Mouse (Mus musculus) CH12.LX (cell line): ENCODE results near the gene Lmtk2. TPM values are rescaled to one million over a fixed set of nuclear protein-coding genes. Genes with fewer than 3 reads are reported as not detected.

ENCODE experiments used
- DNase-seq: peaks from one replicate; pipeline ENCODE4 v3.0.0-alpha.2; 2013; ENCODE audit errors: extremely low read depth
- H3K27ac ChIP-seq: 2 replicates; pipeline ENCODE4 v1.5.1; 2012; ENCODE audit warnings: low read depth, mild to moderate bottlenecking, control low read depth, moderate library complexity; ENCODE audit not compliant: insufficient read depth
- H3K27me3 ChIP-seq: replicated peaks from 2 replicates; pipeline ENCODE3; 2012; ENCODE audit warnings: inconsistent platforms
- H3K36me3 ChIP-seq, 2 experiments: replicated peaks in 1 of 2; 2 replicates each; pipeline versions ENCODE3 to v1.6.1; 2012; ENCODE audit warnings: inconsistent platforms in 1 of 2, low read length in 1 of 2, mild to moderate bottlenecking in 1 of 2, mixed read lengths in 1 of 2, moderate library complexity in 1 of 2; ENCODE audit not compliant: control insufficient read depth in 1 of 2, insufficient read depth in 1 of 2
- H3K4me1 ChIP-seq, 2 experiments: 2 replicates each; pipeline ENCODE4 v1.6.1; 2012; ENCODE audit warnings: inconsistent platforms in 1 of 2, moderate library complexity in 1 of 2; ENCODE audit not compliant: insufficient read depth in 2 of 2, control insufficient read depth in 1 of 2
- H3K4me2 ChIP-seq: 2 replicates; pipeline ENCODE4 v1.6.1; 2012; ENCODE audit warnings: low read depth, mild to moderate bottlenecking, control low read depth; ENCODE audit not compliant: poor library complexity, insufficient read depth, severe bottlenecking
- H3K4me3 ChIP-seq, 3 experiments: fragments of 150-350 bp in 1 of 3; sonication (generic) in 1 of 3; replicated peaks in 1 of 3; 2 replicates each; pipeline versions ENCODE3 to v1.5.1; 2011 to 2012; ENCODE audit warnings: low read depth in 2 of 3, low read length in 2 of 3, mild to moderate bottlenecking in 2 of 3, moderate library complexity in 2 of 3, control low read depth in 1 of 3, improper control_type of control experiment in 1 of 3, inconsistent platforms in 1 of 3, mixed read lengths in 1 of 3; ENCODE audit not compliant: poor library complexity in 1 of 3
- H3K79me2 ChIP-seq: replicated peaks from 2 replicates; pipeline ENCODE4 v1.6.1; 2012; ENCODE audit warnings: mild to moderate bottlenecking, moderate library complexity; ENCODE audit not compliant: control insufficient read depth, poor library complexity, insufficient read depth, severe bottlenecking; ENCODE audit errors: extremely low read depth
- H3K9ac ChIP-seq: 2 replicates; pipeline ENCODE4 v1.6.1; 2012; ENCODE audit warnings: low read depth, mild to moderate bottlenecking, control low read depth, moderate library complexity; ENCODE audit not compliant: insufficient read depth
- H3K9me3 ChIP-seq: replicated peaks from 2 replicates; pipeline ENCODE3; 2012; ENCODE audit warnings: low read length, inconsistent platforms, mixed read lengths
- CHD1 ChIP-seq: IDR thresholded peaks from 2 replicates; pipeline ENCODE4 v1.6.1; 2012; ENCODE audit warnings: low read depth, low read length, improper control_type of control experiment, inconsistent platforms
- CHD2 ChIP-seq: IDR thresholded peaks from 2 replicates; pipeline ENCODE4 v1.6.1; 2011; ENCODE audit warnings: low read length, improper control_type of control experiment
- ETS1 ChIP-seq: conservative IDR thresholded peaks from 2 replicates; pipeline ENCODE4 v1.6.1; 2012; ENCODE audit warnings: low read depth, mild to moderate bottlenecking, inconsistent platforms, low read length, improper control_type of control experiment, moderate library complexity
- GABPA ChIP-seq: IDR thresholded peaks from 2 replicates; pipeline ENCODE4 v1.6.1; 2012; ENCODE audit warnings: low read depth, low read length, improper control_type of control experiment, inconsistent platforms; ENCODE audit not compliant: insufficient replicate concordance
- HCFC1 ChIP-seq: IDR thresholded peaks from 2 replicates; pipeline ENCODE4 v1.6.1; 2012; ENCODE audit warnings: low read depth, mild to moderate bottlenecking, inconsistent platforms, low read length, improper control_type of control experiment
- IRF4 ChIP-seq: IDR thresholded peaks from 2 replicates; pipeline ENCODE4 v1.6.1; 2014; ENCODE audit warnings: low read depth, mild to moderate bottlenecking, inconsistent platforms, low read length, improper control_type of control experiment
- JUN ChIP-seq: IDR thresholded peaks from 2 replicates; pipeline ENCODE4 v1.6.1; 2011; ENCODE audit warnings: low read depth, mild to moderate bottlenecking, low read length, improper control_type of control experiment, moderate library complexity; ENCODE audit not compliant: insufficient read depth
- MAX ChIP-seq: IDR thresholded peaks from 2 replicates; pipeline ENCODE4 v1.6.1; 2011; ENCODE audit warnings: low read length, improper control_type of control experiment
- MAZ ChIP-seq: IDR thresholded peaks from 2 replicates; pipeline ENCODE4 v1.6.1; 2012; ENCODE audit warnings: low read depth, mild to moderate bottlenecking, inconsistent platforms, low read length, improper control_type of control experiment, moderate library complexity
- MEF2A ChIP-seq: IDR thresholded peaks from 2 replicates; pipeline ENCODE4 v1.6.1; 2014; ENCODE audit warnings: low read depth, mild to moderate bottlenecking, inconsistent platforms, low read length, improper control_type of control experiment, borderline replicate concordance
- MXI1 ChIP-seq: IDR thresholded peaks from 2 replicates; pipeline ENCODE4 v1.6.1; 2011; ENCODE audit warnings: mild to moderate bottlenecking, low read depth, low read length, improper control_type of control experiment
- NELFE ChIP-seq: IDR thresholded peaks from 2 replicates; pipeline ENCODE4 v1.6.1; 2011; ENCODE audit warnings: low read depth, low read length, improper control_type of control experiment
- NRF1 ChIP-seq: IDR thresholded peaks from 2 replicates; pipeline ENCODE4 v1.6.1; 2014; ENCODE audit warnings: low read depth, mild to moderate bottlenecking, inconsistent platforms, low read length, improper control_type of control experiment, moderate library complexity
- POLR2A ChIP-seq: IDR thresholded peaks from 2 replicates; pipeline ENCODE4 v1.6.1; 2011; ENCODE audit warnings: low read depth, mild to moderate bottlenecking, improper control_type of control experiment, low read length
- POLR2AphosphoS2 ChIP-seq: IDR thresholded peaks from 2 replicates; pipeline ENCODE4 v1.6.1; 2011; ENCODE audit warnings: low read depth, low read length, improper control_type of control experiment
- TBP ChIP-seq: conservative IDR thresholded peaks from 2 replicates; pipeline ENCODE4 v1.6.1; 2011; ENCODE audit warnings: low read depth, low read length, improper control_type of control experiment
- UBTF ChIP-seq: IDR thresholded peaks from 2 replicates; pipeline ENCODE4 v1.6.1; 2012; ENCODE audit warnings: low read depth, mild to moderate bottlenecking, inconsistent platforms, low read length, improper control_type of control experiment, moderate library complexity
- ZC3H11A ChIP-seq: IDR thresholded peaks from 2 replicates; pipeline ENCODE4 v1.6.1; 2012; ENCODE audit warnings: low read depth, mild to moderate bottlenecking, inconsistent platforms, low read length, improper control_type of control experiment
- ZMIZ1 ChIP-seq: IDR thresholded peaks from 2 replicates; pipeline ENCODE4 v1.6.1; 2012; ENCODE audit warnings: low read depth, mild to moderate bottlenecking, inconsistent platforms, low read length, improper control_type of control experiment
- ZNF384 ChIP-seq: IDR thresholded peaks from 2 replicates; pipeline ENCODE4 v1.6.1; 2012; ENCODE audit warnings: low read depth, low read length, improper control_type of control experiment, inconsistent platforms
- dilution Hi-C: fragments of 300-500 bp; cut with MboI; formaldehyde crosslinking; loops from 2 replicates; pipeline ENCODE4 v1.14.3; 2020; ENCODE audit warnings: low sequenced_read_pairs; ENCODE audit not compliant: extremely low pct_unique_long_range_greater_than_20kb, extremely low pct_ligation_motif_present
- in situ Hi-C: fragments of 300-500 bp; cut with MboI; formaldehyde crosslinking; loops from 3 replicates; pipeline ENCODE4 v1.14.3; 2019; ENCODE audit warnings: low sequenced_read_pairs, low pct_ligation_motif_present, low pct_unique_long_range_greater_than_20kb, mixed read lengths
- polyA plus RNA-seq: library from polyadenylated mRNA; unstranded; fragments of >175 nt; gene quantifications from 2 replicates; pipeline ENCODE4 v1.2.1, GENCODE M21; 2012; ENCODE audit warnings: low read depth; ENCODE audit not compliant: insufficient read length
- total RNA-seq, 2 experiments: library from RNA; depleted of rRNA; stranded (reverse); fragments of 300-350 nt in 1 of 2; fragments of >200 nt in 1 of 2; gene quantifications; 2 replicates each; pipeline ENCODE4 v1.2.3; 2012 to 2014

Lmtk2 gene
- total and polyA plus RNA-seq, 3 experiments: 5.1 to 10.1 (median 5.7) TPM

DNA sequence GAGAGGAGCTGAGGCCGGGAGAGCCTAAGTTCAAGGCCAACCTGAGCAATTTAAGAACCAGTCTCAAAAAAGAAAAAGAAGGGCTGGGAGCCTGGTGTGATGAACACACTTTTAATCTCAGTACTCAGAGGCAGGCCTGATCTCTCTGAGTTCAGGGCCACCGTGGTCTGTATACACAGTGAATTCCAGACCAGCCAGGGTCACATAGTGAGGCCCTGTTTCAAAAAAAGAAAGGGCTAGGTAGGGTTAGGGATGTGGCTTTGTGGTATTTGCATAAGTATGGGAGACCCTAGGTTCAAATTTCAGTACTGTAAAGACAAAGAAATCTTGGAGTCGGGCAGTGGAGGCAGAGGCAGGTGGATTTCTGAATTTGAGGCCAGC is 5.9 kb downstream of the Lmtk2 start:
- H3K79me2 ChIP-seq: peaks cover 19% of the 10 kb centered on the region
- H3K4me1 ChIP-seq: peaks cover 4 to 21% of the 10 kb centered on the region in 2 experiments; a peak in 3 of 4 replicates
- dilution Hi-C loops: no loop called here
- peaks cover 0 to 27% of the 10 kb centered on the region in 2 experiments for H3K36me3 ChIP-seq
- H3K4me2 ChIP-seq: no peak overlapping the region
- in situ Hi-C loops: no loop called here
- H3K27ac ChIP-seq: no peak overlapping the region
- no peak overlapping the region for H3K4me3 ChIP-seq
- no peaks in the 10 kb centered on the region for H3K27me3 ChIP-seq
- H3K9ac ChIP-seq: no peak overlapping the region
- no peak for DNase-seq
- no peaks in the 10 kb centered on the region for H3K9me3 ChIP-seq
- TF ChIP-seq POLR2A: no peak
- no peak for TF ChIP-seq MXI1

DNA sequence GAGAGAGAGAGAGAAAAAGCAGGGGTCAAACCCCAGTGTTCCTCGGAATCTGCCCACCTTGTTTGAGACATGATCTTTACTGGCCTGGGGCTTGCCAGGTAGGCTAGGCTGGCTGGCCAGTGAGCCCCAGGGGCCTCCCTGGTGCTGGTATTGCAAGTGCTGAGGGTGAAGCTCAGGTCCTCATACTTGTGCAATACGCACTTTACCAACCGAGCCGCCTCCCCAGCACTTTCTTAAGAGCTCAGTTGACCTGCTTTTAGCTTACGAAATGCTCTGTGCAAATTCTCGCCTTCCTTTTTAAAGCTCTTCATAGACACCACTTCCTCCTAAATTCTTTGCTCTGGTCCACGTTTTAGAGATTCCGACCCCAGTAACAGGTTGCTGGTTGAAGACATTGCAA is 9.0 kb downstream of the Lmtk2 start:
- H3K79me2 ChIP-seq: peaks cover 5% of the 10 kb centered on the region
- no peak overlapping the region for H3K4me3 ChIP-seq
- H3K27ac ChIP-seq: no peak overlapping the region
- in situ Hi-C loops: no loop called here
- no peaks in the 10 kb centered on the region for H3K27me3 ChIP-seq
- DNase-seq: no peak
- no peak overlapping the region for H3K9ac ChIP-seq
- H3K9me3 ChIP-seq: no peaks in the 10 kb centered on the region
- H3K4me1 ChIP-seq: peaks cover 10 to 34% of the 10 kb centered on the region in 2 experiments
- TF ChIP-seq GABPA: no peak
- no peak for TF ChIP-seq NRF1
- TF ChIP-seq POLR2AphosphoS2: no peak
- TF ChIP-seq MAX: no peak
- no peak for TF ChIP-seq POLR2A
- no peak for TF ChIP-seq HCFC1
- no peak for TF ChIP-seq TBP
- no peak for TF ChIP-seq MEF2A
- no peak for TF ChIP-seq MAZ
- no peak for TF ChIP-seq CHD2
- no peak for TF ChIP-seq IRF4
- no peak for TF ChIP-seq NELFE
- TF ChIP-seq CHD1: no peak
- TF ChIP-seq ETS1: no peak
- no peak for TF ChIP-seq UBTF
- no peak for TF ChIP-seq ZMIZ1
- no peak for TF ChIP-seq ZC3H11A
- TF ChIP-seq ZNF384: no peak
- TF ChIP-seq JUN: no peak
- TF ChIP-seq, all 38 proteins: peak for 0
- dilution Hi-C loops: no loop called here
- Histone ChIP-seq H3K36me3 (peaks cover 0 to 25% of the 10 kb centered on the region in 2 experiments), H3K4me2 (no peak overlapping the region)
